Mouse (Mus musculus) stomach, embryonic 15.5 days (tissue): ENCODE measurements at regions not wholly inside any gene's neighbourhood (a gene's known extent, or its start where the extent isn't known, plus 50 kb on each side); places are given as distances from the start of the nearest gene placed in this dataset.

Source experiments
- ATAC-seq: fragments of 200-750 bp; cut with Nextera tagmentation; 2 replicates; pipeline ENCODE4 v1.8.0; 2017; ENCODE audit warnings: low read depth, moderate number of reproducible peaks, moderate TSS enrichment; ENCODE audit not compliant: insufficient read depth, low FRiP score
- H3K27ac ChIP-seq: fragments of 300-500 bp; sonication (generic); 2 replicates; pipeline ENCODE4 v1.5.1; 2015; ENCODE audit warnings: mild to moderate bottlenecking, inconsistent platforms
- H3K27me3 ChIP-seq: fragments of 300-500 bp; sonication (generic); replicated peaks from 2 replicates; pipeline ENCODE4 v1.6.1; 2015; ENCODE audit warnings: inconsistent platforms
- H3K36me3 ChIP-seq: fragments of 300-500 bp; sonication (generic); 2 replicates; pipeline ENCODE4 v1.6.1; 2015; ENCODE audit warnings: inconsistent platforms
- H3K4me1 ChIP-seq: fragments of 300-500 bp; sonication (generic); 2 replicates; pipeline ENCODE4 v1.6.1; 2015; ENCODE audit warnings: inconsistent platforms
- H3K4me2 ChIP-seq: fragments of 300-500 bp; sonication (generic); 2 replicates; pipeline ENCODE4 v1.6.1; 2015; ENCODE audit warnings: mild to moderate bottlenecking, inconsistent platforms
- H3K4me3 ChIP-seq: fragments of 300-500 bp; sonication (generic); replicated peaks from 2 replicates; pipeline ENCODE4 v1.5.1; 2015; ENCODE audit warnings: inconsistent platforms
- H3K9ac ChIP-seq: fragments of 300-500 bp; sonication (generic); 2 replicates; pipeline ENCODE4 v1.6.1; 2015; ENCODE audit warnings: inconsistent platforms
- H3K9me3 ChIP-seq: fragments of 300-500 bp; sonication (generic); 2 replicates; pipeline ENCODE4 v1.6.1; 2016; ENCODE audit warnings: inconsistent platforms
- WGBS: fragments of 180-500 bp; shearing (Covaris S2); methylation state at CpG from one replicate; pipeline ENCODE4 v1.1.7; 2015; 5-methylcytosine and 5-hydroxymethylcytosine counted together

- Histone ChIP-seq H3K4me3 (no peak overlapping the region), H3K27ac (no peak overlapping the region), H3K9me3 (no peaks in the 10 kb centered on the region), H3K27me3 (0 out of 2 replicates have a peak, but pooled peaks cover 3% of the 10 kb centered on the region), H3K4me2 (no peak overlapping the region), H3K9ac (no peak overlapping the region), H3K4me1 (no peaks in the 10 kb centered on the region), H3K36me3 (no peaks in the 10 kb centered on the region)
- 59% methylated on average over 7 of the region's 7 CpGs for WGBS
- ATAC-seq, result no peak
Measured at GRCm38 (mm10) chr4:131587536-131587935, 250.6 kb downstream of the Ptpru start.

- Histone ChIP-seq H3K4me2 (no peak overlapping the region), H3K27me3 (0 out of 2 replicates have a peak, but pooled peaks cover 3% of the 10 kb centered on the region), H3K9ac (no peak overlapping the region), H3K36me3 (no peaks in the 10 kb centered on the region), H3K9me3 (no peaks in the 10 kb centered on the region), H3K4me1 (no peaks in the 10 kb centered on the region), H3K27ac (no peak overlapping the region), H3K4me3 (no peak overlapping the region)
- no peak for ATAC-seq
- 68% methylated on average over 4 of the region's 4 CpGs for WGBS
Measured at GRCm38 (mm10) chr4:131590136-131590535, 248.0 kb downstream of the Ptpru start.

GRCm38 (mm10) chr4:131591456-131591855 is 246.6 kb downstream of the Ptpru start:
- Histone ChIP-seq H3K4me2 (no peak overlapping the region), H3K4me3 (no peak overlapping the region), H3K4me1 (no peaks in the 10 kb centered on the region), H3K27ac (no peak overlapping the region), H3K36me3 (no peaks in the 10 kb centered on the region), H3K27me3 (0 out of 2 replicates have a peak, but pooled peaks cover 3% of the 10 kb centered on the region), H3K9me3 (no peaks in the 10 kb centered on the region), H3K9ac (no peak overlapping the region)
- no peak for ATAC-seq
- WGBS, result 84% methylated on average over 5 of the region's 5 CpGs

- Histone ChIP-seq H3K9ac (no peak overlapping the region), H3K4me1 (no peaks in the 10 kb centered on the region), H3K27ac (no peak overlapping the region), H3K27me3 (no peaks in the 10 kb centered on the region), H3K4me2 (no peak overlapping the region), H3K9me3 (no peaks in the 10 kb centered on the region), H3K36me3 (no peaks in the 10 kb centered on the region), H3K4me3 (no peak overlapping the region)
- no peak for ATAC-seq
- WGBS, result 89% methylated on average over 10 of the region's 10 CpGs
Measured at GRCm38 (mm10) chr4:131597996-131598395, 240.1 kb downstream of the Ptpru start.

- Histone ChIP-seq H3K4me2 (no peak overlapping the region), H3K27ac (no peak overlapping the region), H3K9ac (no peak overlapping the region), H3K27me3 (no peaks in the 10 kb centered on the region), H3K36me3 (no peaks in the 10 kb centered on the region), H3K4me1 (no peaks in the 10 kb centered on the region), H3K9me3 (no peaks in the 10 kb centered on the region), H3K4me3 (no peak overlapping the region)
- no peak for ATAC-seq
- WGBS, result 52% methylated on average over 8 of the region's 8 CpGs
Measured at GRCm38 (mm10) chr4:131614434-131614833, 223.7 kb downstream of the Ptpru start.

- H3K27ac ChIP-seq, result no peak overlapping the region
- WGBS, result 68% methylated on average over 12 of the region's 12 CpGs
- H3K4me2 ChIP-seq, result no peak overlapping the region
- H3K9ac ChIP-seq, result no peak overlapping the region
- H3K36me3 ChIP-seq, result no peaks in the 10 kb centered on the region
- no peak for ATAC-seq
- no peaks in the 10 kb centered on the region for H3K27me3 ChIP-seq
- H3K4me1 ChIP-seq, result no peaks in the 10 kb centered on the region
- H3K9me3 ChIP-seq, result no peaks in the 10 kb centered on the region
- H3K4me3 ChIP-seq, result no peak overlapping the region
Measured at GRCm38 (mm10) chr4:131615587-131615986, 222.5 kb downstream of the Ptpru start.

- Histone ChIP-seq H3K36me3 (no peaks in the 10 kb centered on the region), H3K27ac (no peak overlapping the region), H3K9me3 (no peaks in the 10 kb centered on the region), H3K27me3 (no peaks in the 10 kb centered on the region), H3K4me2 (no peak overlapping the region), H3K4me1 (no peaks in the 10 kb centered on the region), H3K9ac (no peak overlapping the region), H3K4me3 (no peak overlapping the region)
- ATAC-seq, result no peak
- WGBS, result 70% methylated on average over 5 of the region's 5 CpGs
Measured at GRCm38 (mm10) chr4:131638105-131638504, 200.0 kb downstream of the Ptpru start.

- no peaks in the 10 kb centered on the region for H3K36me3 ChIP-seq
- H3K27ac ChIP-seq, result no peak overlapping the region
- no peak overlapping the region for H3K9ac ChIP-seq
- no peak overlapping the region for H3K4me3 ChIP-seq
- no peaks in the 10 kb centered on the region for H3K9me3 ChIP-seq
- no peaks in the 10 kb centered on the region for H3K27me3 ChIP-seq
- H3K4me1 ChIP-seq, result no peaks in the 10 kb centered on the region
- no peak overlapping the region for H3K4me2 ChIP-seq
- 21% methylated on average over 8 of the region's 8 CpGs for WGBS
- ATAC-seq, result no peak
Measured at GRCm38 (mm10) chr4:131656034-131656433, 182.1 kb downstream of the Ptpru start.

- Histone ChIP-seq H3K9ac (no peak overlapping the region), H3K36me3 (no peaks in the 10 kb centered on the region), H3K9me3 (no peaks in the 10 kb centered on the region), H3K4me3 (no peak overlapping the region), H3K4me1 (no peaks in the 10 kb centered on the region), H3K27ac (no peak overlapping the region), H3K27me3 (no peaks in the 10 kb centered on the region), H3K4me2 (no peak overlapping the region)
- WGBS, result 16% methylated on average over 10 of the region's 10 CpGs
- ATAC-seq, result no peak
Measured at GRCm38 (mm10) chr4:131657922-131658321, 180.2 kb downstream of the Ptpru start.

- Histone ChIP-seq H3K4me1 (no peaks in the 10 kb centered on the region), H3K27me3 (no peaks in the 10 kb centered on the region), H3K9me3 (no peaks in the 10 kb centered on the region), H3K27ac (no peak overlapping the region), H3K4me3 (no peak overlapping the region), H3K9ac (no peak overlapping the region), H3K4me2 (no peak overlapping the region), H3K36me3 (no peaks in the 10 kb centered on the region)
- WGBS, result 67% methylated on average over 2 of the region's 2 CpGs
- no peak for ATAC-seq
Measured at GRCm38 (mm10) chr4:131660931-131661330, 177.2 kb downstream of the Ptpru start.

- ATAC-seq, result no peak
- no peak overlapping the region for H3K4me2 ChIP-seq
- H3K27ac ChIP-seq, result no peak overlapping the region
- 36% methylated on average over 11 of the region's 11 CpGs for WGBS
- H3K36me3 ChIP-seq, result no peaks in the 10 kb centered on the region
- no peaks in the 10 kb centered on the region for H3K4me1 ChIP-seq
- H3K9ac ChIP-seq, result no peak overlapping the region
- no peak overlapping the region for H3K4me3 ChIP-seq
- no peaks in the 10 kb centered on the region for H3K27me3 ChIP-seq
- H3K9me3 ChIP-seq, result no peaks in the 10 kb centered on the region
Measured at GRCm38 (mm10) chr4:131671784-131672515, 166.1 kb downstream of the Ptpru start.

- Histone ChIP-seq H3K9ac (no peak overlapping the region), H3K36me3 (no peaks in the 10 kb centered on the region), H3K9me3 (no peaks in the 10 kb centered on the region), H3K27me3 (no peaks in the 10 kb centered on the region), H3K4me1 (no peaks in the 10 kb centered on the region), H3K4me2 (no peak overlapping the region), H3K4me3 (no peak overlapping the region), H3K27ac (no peak overlapping the region)
- 81% methylated on average over 7 of the region's 7 CpGs for WGBS
- no peak for ATAC-seq
Measured at GRCm38 (mm10) chr4:131677966-131678365, 160.1 kb downstream of the Ptpru start.

- Histone ChIP-seq H3K4me1 (no peaks in the 10 kb centered on the region), H3K36me3 (no peaks in the 10 kb centered on the region), H3K4me2 (no peak overlapping the region), H3K27me3 (no peaks in the 10 kb centered on the region), H3K27ac (no peak overlapping the region), H3K4me3 (no peak overlapping the region), H3K9ac (no peak overlapping the region), H3K9me3 (no peaks in the 10 kb centered on the region)
- no peak for ATAC-seq
- WGBS, result 64% methylated on average over 7 of the region's 7 CpGs
Measured at GRCm38 (mm10) chr4:131683176-131683575, 154.9 kb downstream of the Ptpru start.
